Comparison of ENCODE assay signal across 17 mouse cellular contexts in the genomic region with DNA sequence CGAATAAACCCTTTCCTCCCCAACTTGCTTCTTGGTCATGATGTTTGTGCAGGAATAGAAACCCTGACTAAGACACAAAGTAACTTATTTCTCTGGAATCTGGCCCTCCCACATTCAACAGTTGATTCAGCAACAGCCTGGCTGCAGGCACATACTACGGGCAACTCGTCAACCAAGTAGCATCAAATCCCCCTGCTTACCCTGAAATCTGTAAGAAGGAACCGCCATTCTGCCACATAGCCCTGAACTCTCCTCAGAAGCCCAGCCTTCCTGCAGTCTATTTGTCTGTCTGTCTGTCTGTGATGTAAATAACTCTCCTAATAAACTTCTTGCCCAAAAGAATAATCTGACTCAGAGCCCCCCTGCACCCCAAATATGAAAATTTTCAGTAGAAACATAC.
DNase-seq lines count a peak whose midpoint lies in the region; ATAC-seq and TF ChIP-seq lines count a peak whose summit lies in the region.
"Had no signal": no experiment of that assay in that cellular context is flagged by ENCODE, and none has a peak within 500 bp of the region (broad histone marks: within the 10 kb centered on the region; RNA-seq: fewer than 3 reads in every experiment).

No protein-coding gene starts in this region.

- H3K9me3 ChIP-seq in heart, embryonic 12.5 days (replicated peaks) = no peaks in the 10 kb centered on the region
- H3K9me3 ChIP-seq in heart, embryonic 16.5 days (replicated peaks; ENCODE audit: control insufficient read depth, low read length) = no peaks in the 10 kb centered on the region
- H3K9me3 ChIP-seq in forebrain, embryonic 12.5 days = no peaks in the 10 kb centered on the region
- H3K9me3 ChIP-seq: embryonic facial prominence, embryonic 13.5 days; forebrain, embryonic 10.5 days; forebrain, embryonic 15.5 days; hindbrain, embryonic 13.5 days; kidney, embryonic 15.5 days had no signal

- H3K27me3 ChIP-seq in heart, embryonic 12.5 days (replicated peaks) = no peaks in the 10 kb centered on the region
- no peaks in the 10 kb centered on the region for H3K27me3 ChIP-seq in heart, embryonic 16.5 days (ENCODE audit: control insufficient read depth, insufficient read depth, low read length)
- H3K27me3 ChIP-seq in Patski (no peaks in the 10 kb centered on the region), myocyte (ENCODE audit: control insufficient read depth, insufficient read depth, insufficient read length) (no peaks in the 10 kb centered on the region)
- no peaks in the 10 kb centered on the region for H3K27me3 ChIP-seq in forebrain, embryonic 12.5 days
- H3K27me3 ChIP-seq: embryonic facial prominence, embryonic 13.5 days; forebrain, embryonic 15.5 days; hindbrain, embryonic 13.5 days; kidney, embryonic 15.5 days had no signal

- peak overlapping the region; percentile 81 for H3K27ac ChIP-seq in heart, embryonic 12.5 days (ENCODE audit: poor library complexity, severe bottlenecking)
- H3K27ac ChIP-seq in heart, embryonic 16.5 days (ENCODE audit: low read length) = peak overlapping the region; percentile 71
- H3K27ac ChIP-seq in forebrain, embryonic 12.5 days = no peak overlapping the region
- H3K27ac ChIP-seq: embryonic facial prominence, embryonic 13.5 days; forebrain, embryonic 10.5 days; forebrain, embryonic 15.5 days; hindbrain, embryonic 13.5 days; kidney, embryonic 15.5 days had no signal

- peaks cover 61% of the 10 kb centered on the region for H3K4me1 ChIP-seq in heart, embryonic 12.5 days (replicated peaks)
- peaks cover 34% of the 10 kb centered on the region for H3K4me1 ChIP-seq in heart, embryonic 16.5 days (ENCODE audit: control insufficient read depth, insufficient read depth, low read length)
- H3K4me1 ChIP-seq in forebrain, embryonic 12.5 days = no peaks in the 10 kb centered on the region; the same call in 1 of the 2 replicates
- H3K4me1 ChIP-seq: embryonic facial prominence, embryonic 13.5 days; forebrain, embryonic 15.5 days had no signal

- peak overlapping the region; percentile 25; the same call in 1 of the 2 replicates for H3K4me2 ChIP-seq in heart, embryonic 12.5 days
- no peak overlapping the region; the same call in 1 of the 2 replicates for H3K4me2 ChIP-seq in heart, embryonic 16.5 days (ENCODE audit: low read depth, low read length)
- H3K4me2 ChIP-seq in myocyte (ENCODE audit: low read depth) = peak overlapping the region; percentile 62
- H3K4me2 ChIP-seq in forebrain, embryonic 12.5 days = no peak overlapping the region
- H3K4me2 ChIP-seq: embryonic facial prominence, embryonic 13.5 days; forebrain, embryonic 15.5 days; hindbrain, embryonic 13.5 days; kidney, embryonic 15.5 days had no signal

- POLR2A ChIA-PET in Patski (lab: Charles Lee) = interaction anchor here (1.3 kb wide), 1 partner anchor 13 kb away, joined by 8 read pairs; no protein-coding TSS in a partner anchor

- H3ac ChIP-seq in myocyte (ENCODE audit: control insufficient read depth, insufficient read length) = no peak overlapping the region

- H3K4me3 ChIP-seq in heart, embryonic 12.5 days = no peak overlapping the region
- no peak overlapping the region for H3K4me3 ChIP-seq in heart, embryonic 16.5 days (ENCODE audit: low read length)
- H3K4me3 ChIP-seq in myocyte = no peak overlapping the region
- H3K4me3 ChIP-seq in forebrain, embryonic 12.5 days (replicated peaks) = no peak overlapping the region
- H3K4me3 ChIP-seq: embryonic facial prominence, embryonic 13.5 days; forebrain, embryonic 10.5 days; forebrain, embryonic 15.5 days; hindbrain, embryonic 13.5 days; kidney, embryonic 15.5 days had no signal

- ATAC-seq in heart, embryonic 12.5 days (ENCODE audit: insufficient number of reproducible peaks, low FRiP score) = no peak
- ATAC-seq in heart, embryonic 16.5 days (replicated peaks; ENCODE audit: extremely low read depth, insufficient read depth, low FRiP score) = no peak
- ATAC-seq in Patski = peak; percentile 21
- ATAC-seq in forebrain, embryonic 12.5 days (ENCODE audit: low FRiP score) = no peak
- ATAC-seq: activated CD4-positive, CD25-positive, alpha-beta regulatory T cell, adult 4 months; forebrain, embryonic 15.5 days; intestine, embryonic 16.5 days had no signal

- H3K9ac ChIP-seq in heart, embryonic 12.5 days = no peak overlapping the region
- no peak overlapping the region for H3K9ac ChIP-seq in heart, embryonic 16.5 days (ENCODE audit: low read length)
- no peak overlapping the region for H3K9ac ChIP-seq in forebrain, embryonic 12.5 days
- H3K9ac ChIP-seq: embryonic facial prominence, embryonic 13.5 days; forebrain, embryonic 15.5 days; hindbrain, embryonic 13.5 days; kidney, embryonic 15.5 days had no signal

- H3K36me3 ChIP-seq in heart, embryonic 12.5 days = no peaks in the 10 kb centered on the region
- H3K36me3 ChIP-seq in heart, embryonic 16.5 days (ENCODE audit: control insufficient read depth, insufficient read depth) = no peaks in the 10 kb centered on the region
- no peaks in the 10 kb centered on the region for H3K36me3 ChIP-seq in myocyte (ENCODE audit: control insufficient read depth, insufficient read depth)
- no peaks in the 10 kb centered on the region for H3K36me3 ChIP-seq in forebrain, embryonic 12.5 days (replicated peaks)
- H3K36me3 ChIP-seq: embryonic facial prominence, embryonic 13.5 days; forebrain, embryonic 10.5 days; forebrain, embryonic 15.5 days; hindbrain, embryonic 13.5 days; kidney, embryonic 15.5 days had no signal

- 44% methylated on average over 4 of the region's 4 CpGs for WGBS in heart, embryonic 12.5 days
- 55% methylated on average over 4 of the region's 4 CpGs for WGBS in heart, embryonic 16.5 days
- WGBS in forebrain, embryonic 12.5 days = 88% methylated on average over 4 of the region's 4 CpGs

- no peaks in the 10 kb centered on the region for H3K79me2 ChIP-seq in myocyte (ENCODE audit: control insufficient read depth, insufficient read depth)

- no peak for DNase-seq in heart, postnatal 4 days
- no peak for DNase-seq in heart, adult 9 months (ENCODE audit: low spot score in 2 of 2)
- no peak for DNase-seq in Patski (ENCODE audit: low read depth, low spot score)
- DNase-seq: cerebellum, adult 18-20 months; cerebellum, adult 9-11 months; cerebellum, postnatal 36 days had no signal

- TF ChIP-seq POLR2A in myocyte (IDR thresholded peaks at IDR 0.05; ENCODE audit: insufficient read length, low read depth) = no peak

- CTCF ChIA-PET in Patski (lab: Charles Lee) = interaction anchor here (0.9 to 2.0 kb wide), 5 partner anchors 8 to 47 kb away, joined by 3 to 8 read pairs (median 4); no protein-coding TSS in a partner anchor

- in situ Hi-C loops in Patski (cut with MboI; ENCODE audit: low pct_unique_long_range_greater_than_20kb) = no loop called here

- no peak for TF ChIP-seq CTCF in Patski (IDR thresholded peaks at IDR 0.05)

TF ChIP-seq in myocyte, 11 proteins besides CTCF, POLR2A, EP300 and RAD21:
- TF ChIP-seq POLR2AphosphoS2 (IDR thresholded peaks at IDR 0.05; ENCODE audit: insufficient read length, low read depth) = no peak
- no peak for TF ChIP-seq E2F4 (IDR thresholded peaks at IDR 0.05; ENCODE audit: insufficient read depth)
- TF ChIP-seq MAX (IDR thresholded peaks at IDR 0.05; ENCODE audit: low read depth) = no peak
- TF ChIP-seq REST (IDR thresholded peaks at IDR 0.05; ENCODE audit: insufficient read depth, insufficient read length) = no peak
- TF ChIP-seq MYOG (IDR thresholded peaks at IDR 0.05; ENCODE audit: control insufficient read depth in 1 of 3, insufficient read depth in 1 of 3, insufficient read length in 2 of 3, low read depth in 2 of 3) = no peak
- no peak for TF ChIP-seq SRF (IDR thresholded peaks at IDR 0.05; ENCODE audit: control insufficient read depth, insufficient read length, low read depth)
- no peak for TF ChIP-seq MYOD1 (IDR thresholded peaks at IDR 0.05; ENCODE audit: control insufficient read depth in 1 of 3, insufficient read length in 2 of 3, low read depth in 2 of 3)
- no peak for TF ChIP-seq USF1 (IDR thresholded peaks at IDR 0.05; ENCODE audit: low read depth)
- TF ChIP-seq TCF3 (IDR thresholded peaks at IDR 0.05; ENCODE audit: insufficient read length, low read depth) = no peak

Comparison
In these comparisons a context has a peak if more than half of its experiments do, and no peak if none do; other contexts are left out.
1. H3K4me2 ChIP-seq: peak in heart, embryonic 12.5 days (single experiment) and myocyte (single experiment); none in heart, embryonic 16.5 days (single experiment) and forebrain, embryonic 12.5 days (single experiment).